Mouse (Mus musculus) heart, postnatal 0 days (tissue): ENCODE measurements around the gene Napsa.

Experiments
- CTCF ChIP-seq: IDR thresholded peaks from 2 replicates; pipeline ENCODE4 v1.5.1; 2016; ENCODE audit warnings: antibody characterized with exemption, control low read depth, low read depth
- EP300 ChIP-seq: IDR thresholded peaks from 2 replicates; pipeline ENCODE4 v1.6.1; 2016; ENCODE audit warnings: antibody characterized with exemption, low read depth

GRCm38 (mm10) chr7:44553826-44554225 lies 18.4 kb upstream of the Napsa start, which contains the start of gene Nr1h2:
- TF ChIP-seq CTCF = no peak
- peak; percentile 55; the same call in 1 of the 2 replicates for TF ChIP-seq EP300
